Mouse (Mus musculus): ENCODE measurements around the gene Mgmt. TPM values are rescaled to one million over a fixed set of nuclear protein-coding genes. Genes with fewer than 3 reads are reported as not detected.
A peak's percentile ranks its signal among the peaks of the same experiment; 100 is the strongest.

Mgmt gene
- total RNA-seq, 2 experiments from 2014 or later, result 8.0 to 9.0 TPM

GRCm38 (mm10) chr7:137002431-137002830 lies 108.0 kb downstream of the Mgmt start:
- no peak for DNase-seq

DNA sequence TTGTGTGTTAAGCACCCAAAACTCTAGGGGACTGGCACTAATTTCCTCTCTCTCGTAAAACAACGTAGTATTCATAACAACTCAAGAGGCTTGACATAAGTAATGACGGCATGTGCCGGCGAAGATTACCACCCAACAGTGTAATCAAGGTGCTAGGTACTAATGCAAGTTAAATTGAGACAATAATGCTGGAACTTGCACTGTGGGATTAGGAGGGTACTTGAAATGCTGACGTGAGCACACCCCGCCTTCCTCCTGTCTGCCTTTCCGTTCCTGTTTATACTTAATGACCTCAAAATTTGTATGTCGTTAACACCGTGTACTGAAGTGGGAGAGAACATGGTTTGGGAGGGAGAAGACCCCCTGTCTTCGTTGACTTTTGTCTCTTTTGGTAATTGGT lies 110.9 kb downstream of the Mgmt start:
- no peak for DNase-seq

DNA sequence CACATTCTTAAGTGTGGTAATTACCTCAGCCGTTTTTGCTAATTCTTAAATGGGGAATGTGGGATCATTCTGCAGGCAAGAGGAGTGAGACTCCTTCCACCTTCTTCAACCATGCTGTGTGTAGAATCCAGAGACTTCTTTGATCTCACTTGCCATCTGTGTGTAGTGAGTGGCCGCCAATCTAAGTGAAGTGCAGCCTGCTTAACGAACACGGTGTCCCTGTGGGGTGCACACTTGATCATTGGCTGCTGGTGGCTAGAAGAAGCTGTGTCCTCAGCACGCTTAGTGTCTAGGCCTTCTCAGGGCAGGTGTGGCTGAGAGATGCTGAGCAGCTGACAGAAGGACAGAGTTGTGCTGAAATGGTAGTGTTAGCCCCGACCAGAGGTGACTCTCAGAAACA lies 113.9 kb downstream of the Mgmt start:
- no peak for DNase-seq

DNA sequence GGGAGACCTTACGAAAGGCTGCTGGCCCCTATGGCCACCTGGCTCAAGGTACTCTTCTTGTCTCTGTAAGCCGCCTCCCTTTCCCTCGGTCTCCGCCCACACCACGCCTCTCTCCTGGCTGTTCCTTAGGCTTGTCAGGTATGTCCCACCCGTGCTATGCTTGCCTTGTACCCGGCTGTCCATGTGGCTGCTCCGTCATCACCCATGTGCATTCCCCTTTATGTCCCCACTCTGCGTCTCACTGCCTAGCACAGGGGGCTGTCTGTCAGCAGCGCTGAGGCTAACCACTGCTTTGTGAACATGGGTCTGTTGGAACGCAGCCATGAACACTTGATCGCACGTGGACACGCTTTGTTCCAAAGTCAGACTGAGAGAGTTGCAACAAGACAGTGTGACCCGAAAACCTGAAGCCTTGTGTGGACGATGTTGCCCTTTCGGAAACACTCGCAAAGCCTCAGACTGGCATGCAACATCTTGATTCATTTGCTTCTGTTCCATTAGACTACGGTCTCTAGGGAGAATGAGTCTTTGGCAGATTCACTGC lies 115.4 kb downstream of the Mgmt start:
- no peak for DNase-seq

DNA sequence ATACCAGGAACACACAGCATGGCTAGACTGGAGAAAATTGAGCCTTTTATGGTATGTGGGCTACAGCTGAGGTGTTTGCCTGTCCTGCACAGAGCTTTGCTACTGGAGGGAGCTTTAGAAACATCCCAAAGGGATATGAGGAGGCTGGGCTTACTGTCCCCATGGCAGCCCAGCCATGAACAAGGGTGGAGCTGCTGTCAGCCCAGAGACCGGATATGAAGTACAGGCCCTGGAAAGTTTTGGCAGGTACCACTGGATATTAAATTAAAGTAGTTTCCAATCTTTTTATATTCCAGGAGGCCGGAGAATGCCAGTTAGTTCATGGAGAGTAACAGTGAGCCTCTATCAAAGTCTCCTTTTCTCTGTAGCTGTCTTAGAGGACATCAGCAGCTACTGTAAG lies 116.0 kb downstream of the Mgmt start:
- DNase-seq, result no peak

GRCm38 (mm10) chr7:137012687-137013086 lies 118.3 kb downstream of the Mgmt start:
- DNase-seq, result no peak

DNA sequence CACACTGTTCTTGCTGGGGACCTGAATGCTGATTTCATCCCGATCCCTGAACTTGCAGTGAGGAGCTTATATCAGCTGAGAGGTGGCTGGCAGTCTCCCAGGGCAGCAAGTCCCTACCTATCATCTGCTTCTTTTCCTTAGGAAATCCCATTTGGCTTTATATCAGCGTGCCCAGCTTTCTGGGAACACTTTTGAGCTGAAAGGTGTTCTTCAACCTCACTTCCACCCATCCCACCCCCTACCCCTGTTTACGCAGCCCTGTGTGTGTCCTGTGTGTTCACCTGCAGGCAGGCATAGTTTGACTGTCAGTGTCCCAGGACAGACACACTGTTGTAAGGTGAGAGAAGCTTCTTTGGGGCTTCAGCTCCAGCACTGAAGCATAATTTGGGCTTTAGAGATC lies 119.0 kb downstream of the Mgmt start:
- DNase-seq, result no peak

- DNase-seq, result no peak
Measured at GRCm38 (mm10) chr7:137018614-137019013, 124.2 kb downstream of the Mgmt start.

DNA sequence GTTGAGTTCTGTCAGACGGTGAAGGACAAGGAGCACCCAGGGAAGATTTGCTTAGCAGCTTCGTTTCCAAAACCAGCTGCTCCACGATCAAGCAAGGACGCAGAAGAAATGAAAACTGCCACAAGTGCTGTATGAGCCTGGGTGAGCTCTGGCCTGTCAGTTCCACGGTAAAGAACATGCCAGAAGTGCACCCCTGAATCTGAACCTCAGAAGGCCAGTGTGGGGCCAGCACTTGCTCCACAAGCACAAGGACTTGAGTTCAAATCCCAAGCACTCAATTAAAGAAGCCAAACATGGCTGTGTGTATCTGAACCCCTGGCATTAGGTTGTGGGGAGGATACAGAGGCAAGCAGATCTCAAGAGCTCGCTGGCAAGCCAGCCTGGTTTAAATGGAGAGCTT lies 125.8 kb downstream of the Mgmt start:
- peak; percentile 17 for DNase-seq

GRCm38 (mm10) chr7:137030789-137031188 lies 136.4 kb downstream of the Mgmt start:
- DNase-seq, result no peak

- no peak for DNase-seq
Measured at GRCm38 (mm10) chr7:137033177-137033576, 138.8 kb downstream of the Mgmt start.

DNA sequence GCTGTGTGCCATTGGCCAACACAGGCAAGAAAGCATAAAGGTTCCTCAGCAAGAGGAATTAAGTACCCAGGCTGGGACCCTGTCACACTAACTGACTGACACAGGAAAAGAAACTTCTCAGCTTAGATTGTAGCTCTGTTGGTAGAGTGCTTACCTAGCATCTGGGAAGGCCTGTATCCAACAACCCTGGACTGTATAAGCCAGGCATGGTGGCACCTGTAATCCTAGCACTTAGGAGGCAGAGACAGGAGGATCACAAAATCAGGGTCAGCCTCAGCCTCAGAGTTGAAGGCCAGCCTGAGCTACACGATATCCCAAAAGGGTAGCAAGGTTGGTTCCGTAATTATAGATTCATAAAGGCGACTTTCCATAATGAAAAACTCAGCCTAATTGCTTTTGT lies 140.6 kb downstream of the Mgmt start:
- no peak for DNase-seq

- no peak for DNase-seq
Measured at GRCm38 (mm10) chr7:137035916-137036315, 141.5 kb downstream of the Mgmt start.

DNA sequence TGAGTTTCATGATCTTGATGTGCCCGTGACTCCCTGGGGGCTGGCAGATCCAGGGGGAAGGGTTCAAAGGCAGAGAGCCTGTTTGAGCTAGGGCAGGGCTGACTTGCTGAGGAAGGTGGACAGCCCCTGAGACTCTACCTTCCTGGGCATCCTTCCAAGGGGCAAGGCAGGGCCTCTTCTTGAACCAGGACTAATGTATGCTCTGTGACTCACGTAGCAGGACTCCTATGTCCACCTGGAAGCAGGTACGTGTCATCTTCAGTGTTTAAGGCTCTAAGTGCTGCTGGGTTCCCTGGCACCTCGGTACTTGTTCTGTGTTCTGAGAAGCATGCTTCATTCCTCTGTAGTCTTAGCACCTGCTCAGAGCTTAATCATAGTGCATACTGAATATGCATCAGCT lies 143.1 kb downstream of the Mgmt start:
- no peak for DNase-seq

DNA sequence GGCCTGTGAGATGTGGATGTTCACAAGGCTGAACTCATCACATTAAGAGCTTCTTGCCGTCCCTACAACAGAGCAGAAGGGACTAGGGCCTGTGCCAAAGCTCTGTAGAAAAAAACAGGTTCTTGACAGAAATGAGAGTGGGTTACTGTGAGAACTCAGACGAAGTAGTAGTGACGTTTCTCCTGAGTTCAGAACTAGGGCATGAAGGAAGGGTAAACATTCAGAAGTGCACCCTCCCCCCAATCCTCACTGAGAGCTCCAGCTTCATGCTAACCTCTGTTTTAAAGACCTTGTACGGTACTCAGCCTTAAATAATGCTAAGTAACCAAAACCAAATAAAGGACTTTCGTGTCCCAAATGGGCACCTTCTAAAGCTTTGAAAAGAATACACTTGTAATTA lies 143.5 kb downstream of the Mgmt start:
- DNase-seq, result no peak

- DNase-seq, result no peak
Measured at GRCm38 (mm10) chr7:137038311-137038945, 144.0 kb downstream of the Mgmt start.

GRCm38 (mm10) chr7:137038946-137039320 lies 144.5 kb downstream of the Mgmt start:
- no peak for DNase-seq

DNA sequence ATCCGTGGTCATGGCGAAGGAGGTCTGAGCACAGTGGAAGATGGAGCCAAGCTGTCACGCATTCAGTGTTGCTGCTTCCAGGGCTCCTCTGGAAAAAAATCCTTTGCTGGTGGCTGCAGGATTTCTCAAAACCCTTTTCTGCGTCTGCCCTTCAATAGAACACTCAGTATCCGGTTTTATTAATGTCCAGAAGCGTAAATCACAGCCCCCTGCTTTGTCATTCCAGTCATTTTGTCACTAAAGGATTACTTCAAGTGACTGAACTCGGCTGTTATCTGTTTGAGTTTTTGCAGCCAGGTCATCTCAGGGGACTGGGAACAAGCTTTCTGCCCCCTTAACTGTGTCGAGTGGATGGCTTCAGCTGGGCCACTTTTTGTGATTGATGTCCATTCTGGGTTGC lies 146.2 kb downstream of the Mgmt start:
- no peak for DNase-seq

DNA sequence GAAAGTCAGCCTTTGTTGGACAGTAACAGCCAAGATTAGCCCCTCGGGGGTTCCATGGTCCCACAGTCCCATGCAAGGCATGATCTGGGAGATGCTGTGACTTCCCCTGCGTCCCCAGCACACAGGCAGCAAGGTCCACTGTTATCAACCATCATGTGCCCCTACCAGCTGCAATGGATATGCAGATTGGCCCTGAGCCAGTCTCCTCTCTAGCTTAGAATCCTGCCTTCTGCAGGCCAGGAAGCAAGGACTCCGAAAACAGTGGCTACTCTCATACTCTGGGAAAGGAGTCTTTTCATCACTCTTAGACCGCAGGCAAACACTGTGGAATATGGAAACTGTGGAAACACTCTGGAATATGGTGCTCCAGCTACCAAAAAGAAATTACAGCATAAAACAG lies 152.5 kb downstream of the Mgmt start:
- no peak for DNase-seq

- peak; percentile 38 for DNase-seq
Measured at GRCm38 (mm10) chr7:137048086-137048922, 153.9 kb downstream of the Mgmt start.

DNA sequence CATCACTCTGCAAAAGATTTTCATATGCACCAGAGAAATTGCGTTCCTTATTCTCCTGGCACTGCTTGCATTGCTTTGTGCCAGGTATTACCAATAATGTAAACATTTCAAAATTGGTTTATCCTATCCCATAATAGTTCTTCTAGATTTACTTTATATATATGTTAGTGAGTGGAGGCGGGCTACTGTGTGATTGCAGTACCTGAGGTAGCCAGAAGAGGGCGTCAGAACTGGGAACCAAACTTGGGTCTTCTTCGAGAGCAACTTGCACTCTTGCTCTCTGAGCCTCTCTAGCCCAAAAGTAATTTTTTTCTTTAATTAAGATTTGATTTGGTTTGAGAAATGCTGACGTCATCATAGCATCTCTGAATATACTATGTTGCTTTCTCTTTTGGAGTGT lies 159.9 kb downstream of the Mgmt start:
- no peak for DNase-seq

DNA sequence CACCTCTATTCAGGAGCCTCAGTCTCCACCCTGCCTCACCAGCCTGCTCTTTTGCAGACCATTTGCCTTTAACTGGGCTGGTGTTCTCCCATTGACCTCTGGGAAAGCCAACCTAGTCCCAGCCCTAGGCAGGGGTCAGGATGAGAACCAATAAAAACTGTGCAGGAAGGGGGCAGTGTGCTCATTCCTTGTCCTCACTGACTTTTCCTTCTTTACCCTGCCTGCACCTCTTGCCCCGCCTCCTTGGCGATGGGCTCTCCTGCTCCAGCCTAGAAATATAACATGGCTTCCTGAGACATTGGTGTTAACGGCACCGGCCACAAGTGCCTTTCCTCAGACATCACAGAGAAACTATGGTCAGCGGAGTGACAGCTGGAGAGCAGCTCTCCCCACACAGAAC lies 161.7 kb downstream of the Mgmt start:
- no peak for DNase-seq

- no peak for DNase-seq
Measured at GRCm38 (mm10) chr7:137060488-137060887, 166.1 kb downstream of the Mgmt start.

- DNase-seq, result no peak
Measured at GRCm38 (mm10) chr7:137061109-137061508, 166.7 kb downstream of the Mgmt start.

Data from adrenal gland, postnatal 10 days (tissue).